Mouse (Mus musculus): ENCODE results near the gene Zfp366. TPM values are rescaled to one million over a fixed set of nuclear protein-coding genes. Genes with fewer than 3 reads are reported as not detected.

Zfp366 gene
- polyA plus RNA-seq, 1 experiment from 2014 or later = 0.43 TPM

GRCm38 (mm10) chr13:99287207-99287606 is 102.6 kb downstream of the Zfp366 start:
- no peak for DNase-seq (ENCODE audit: low spot score)
- Histone ChIP-seq H3K36me3 (ENCODE audit: control insufficient read depth, insufficient read depth, low read length) (no peaks in the 10 kb centered on the region), H3K4me2 (ENCODE audit: low read length) (no peak overlapping the region), H3K9ac (ENCODE audit: low read length) (no peak overlapping the region), H3K9me3 (replicated peaks; ENCODE audit: control insufficient read depth, low read length) (no peaks in the 10 kb centered on the region), H3K4me1 (ENCODE audit: control insufficient read depth, insufficient read depth, low read length) (peaks cover 18% of the 10 kb centered on the region), H3K27ac (ENCODE audit: low read depth, low read length) (no peak overlapping the region), H3K27me3 (replicated peaks; ENCODE audit: control insufficient read depth, insufficient read depth, low read length) (no peaks in the 10 kb centered on the region), H3K4me3 (ENCODE audit: low read depth, low read length) (no peak overlapping the region)
- 94% methylated on average over 4 of the region's 4 CpGs for WGBS
- no peak for ATAC-seq

- Histone ChIP-seq H3K27me3 (replicated peaks; ENCODE audit: control insufficient read depth, insufficient read depth, low read length) (no peaks in the 10 kb centered on the region), H3K9me3 (replicated peaks; ENCODE audit: control insufficient read depth, low read length) (no peaks in the 10 kb centered on the region), H3K4me1 (ENCODE audit: control insufficient read depth, insufficient read depth, low read length) (peaks cover 18% of the 10 kb centered on the region), H3K4me2 (ENCODE audit: low read length) (no peak overlapping the region), H3K9ac (ENCODE audit: low read length) (no peak overlapping the region), H3K36me3 (ENCODE audit: control insufficient read depth, insufficient read depth, low read length) (no peaks in the 10 kb centered on the region), H3K27ac (ENCODE audit: low read depth, low read length) (no peak overlapping the region), H3K4me3 (ENCODE audit: low read depth, low read length) (no peak overlapping the region)
- WGBS = 88% methylated on average over 9 of the region's 9 CpGs
- ATAC-seq (no peak), DNase-seq (ENCODE audit: low spot score) (no peak)
These were observed 103.2 kb downstream of the Zfp366 start for GRCm38 (mm10) chr13:99287786-99288185.

- H3K4me3 ChIP-seq (ENCODE audit: low read depth, low read length) = no peak overlapping the region
- no peaks in the 10 kb centered on the region for H3K27me3 ChIP-seq (replicated peaks; ENCODE audit: control insufficient read depth, insufficient read depth, low read length)
- H3K9ac ChIP-seq (ENCODE audit: low read length) = no peak overlapping the region
- DNase-seq (ENCODE audit: low spot score) = no peak
- no peak overlapping the region for H3K27ac ChIP-seq (ENCODE audit: low read depth, low read length)
- H3K4me1 ChIP-seq (ENCODE audit: control insufficient read depth, insufficient read depth, low read length) = no peaks in the 10 kb centered on the region
- H3K9me3 ChIP-seq (replicated peaks; ENCODE audit: control insufficient read depth, low read length) = no peaks in the 10 kb centered on the region
- no peak overlapping the region for H3K4me2 ChIP-seq (ENCODE audit: low read length)
- H3K36me3 ChIP-seq (ENCODE audit: control insufficient read depth, insufficient read depth, low read length) = no peaks in the 10 kb centered on the region
- WGBS = 90% methylated on average over 8 of the region's 8 CpGs
- ATAC-seq = no peak
These were observed 106.1 kb downstream of the Zfp366 start for GRCm38 (mm10) chr13:99290766-99291165.

GRCm38 (mm10) chr13:99294176-99294575 is 109.6 kb downstream of the Zfp366 start:
- no peaks in the 10 kb centered on the region for H3K27me3 ChIP-seq (replicated peaks; ENCODE audit: control insufficient read depth, insufficient read depth, low read length)
- DNase-seq (ENCODE audit: low spot score) = no peak
- no peak overlapping the region for H3K9ac ChIP-seq (ENCODE audit: low read length)
- ATAC-seq = no peak
- 94% methylated on average over 13 of the region's 13 CpGs for WGBS
- no peaks in the 10 kb centered on the region for H3K36me3 ChIP-seq (ENCODE audit: control insufficient read depth, insufficient read depth, low read length)
- no peaks in the 10 kb centered on the region for H3K9me3 ChIP-seq (replicated peaks; ENCODE audit: control insufficient read depth, low read length)
- H3K4me1 ChIP-seq (ENCODE audit: control insufficient read depth, insufficient read depth, low read length) = no peaks in the 10 kb centered on the region
- H3K4me2 ChIP-seq (ENCODE audit: low read length) = no peak overlapping the region
- H3K4me3 ChIP-seq (ENCODE audit: low read depth, low read length) = no peak overlapping the region
- no peak overlapping the region for H3K27ac ChIP-seq (ENCODE audit: low read depth, low read length)

GRCm38 (mm10) chr13:99299921-99300320 is 115.3 kb downstream of the Zfp366 start:
- no peak overlapping the region for H3K4me2 ChIP-seq (ENCODE audit: low read length)
- DNase-seq (ENCODE audit: low spot score) (no peak), ATAC-seq (no peak)
- no peaks in the 10 kb centered on the region for H3K36me3 ChIP-seq (ENCODE audit: control insufficient read depth, insufficient read depth, low read length)
- H3K27me3 ChIP-seq (replicated peaks; ENCODE audit: control insufficient read depth, insufficient read depth, low read length) = no peaks in the 10 kb centered on the region
- WGBS = 76% methylated on average over 5 of the region's 5 CpGs
- no peaks in the 10 kb centered on the region for H3K4me1 ChIP-seq (ENCODE audit: control insufficient read depth, insufficient read depth, low read length)
- H3K4me3 ChIP-seq (ENCODE audit: low read depth, low read length) = no peak overlapping the region
- H3K27ac ChIP-seq (ENCODE audit: low read depth, low read length) = no peak overlapping the region
- no peaks in the 10 kb centered on the region for H3K9me3 ChIP-seq (replicated peaks; ENCODE audit: control insufficient read depth, low read length)
- no peak overlapping the region for H3K9ac ChIP-seq (ENCODE audit: low read length)

Other genes starting within 250 kb of the Zfp366 start
- not detected in 2 replicates for gene 1700024P04Rik, start 200.3 kb upstream of the Zfp366 start, polyA plus RNA-seq (2014; fragmentation: Nextera tagmentation; extraction: Ambion mirVana)
- gene Ptcd2, start 159.9 kb downstream of the Zfp366 start, polyA plus RNA-seq (2014; fragmentation: Nextera tagmentation; extraction: Ambion mirVana) = 60.9 and 64.8 TPM in 2 replicates
- 45.6 and 48.0 TPM in 2 replicates for gene Mrps27, start 160.0 kb downstream of the Zfp366 start, polyA plus RNA-seq (2014; fragmentation: Nextera tagmentation; extraction: Ambion mirVana)

Measured in forebrain, embryonic 14.5 days (tissue).